8 mouse cellular contexts compared by ENCODE assay signal in genomic region chr11:101338123-101338760, GRCm38 (mm10). TPM values are rescaled to one million over a fixed set of nuclear protein-coding genes. Genes with fewer than 3 reads are reported as not detected.
A peak's percentile ranks its signal among the peaks of the same experiment; 100 is the strongest.
DNase-seq lines count a peak whose midpoint lies in the region; ATAC-seq and TF ChIP-seq lines count a peak whose summit lies in the region.

No protein-coding gene starts in this region.

- ATAC-seq in heart, embryonic 13.5 days (ENCODE audit: extremely low read depth, insufficient number of reproducible peaks, low FRiP score, low TSS enrichment): peak; percentile 75; the same call in 1 of the 2 replicates
- ATAC-seq in midbrain, embryonic 13.5 days: peak; percentile 96

- peak overlapping the region; percentile 72 for H3K27ac ChIP-seq in heart, embryonic 13.5 days (replicated peaks)
- no peak overlapping the region for H3K27ac ChIP-seq in ES-E14 (ENCODE audit: insufficient read depth, low read depth, low read length, poor library complexity, severe bottlenecking)
- peak overlapping the region; percentile 68 for H3K27ac ChIP-seq in midbrain, embryonic 13.5 days

- peak overlapping the region; percentile 68 for H3K9ac ChIP-seq in heart, embryonic 13.5 days
- H3K9ac ChIP-seq in ES-E14 (ENCODE audit: insufficient read depth, low read depth, low read length, poor library complexity, severe bottlenecking): peak overlapping the region; percentile 14; the same call in 1 of the 2 replicates
- H3K9ac ChIP-seq in midbrain, embryonic 13.5 days (replicated peaks): peak overlapping the region; percentile 56; the same call in 1 of the 2 replicates

- no peaks in the 10 kb centered on the region for H3K27me3 ChIP-seq in heart, embryonic 13.5 days (replicated peaks)
- H3K27me3 ChIP-seq in midbrain, embryonic 13.5 days: no peaks in the 10 kb centered on the region

- H3K4me2 ChIP-seq in heart, embryonic 13.5 days: peak overlapping the region; percentile 71
- peak overlapping the region; percentile 67 for H3K4me2 ChIP-seq in midbrain, embryonic 13.5 days (replicated peaks)

- peak overlapping the region; percentile 41 for H3K4me3 ChIP-seq in heart, embryonic 13.5 days
- peak overlapping the region; percentile 7 to 55 for H3K4me3 ChIP-seq in ES-E14 (ENCODE audit: insufficient read depth in 1 of 2, low read depth in 1 of 2, low read length in 2 of 2, poor library complexity in 1 of 2, severe bottlenecking in 1 of 2)
- H3K4me3 ChIP-seq in midbrain, embryonic 13.5 days (replicated peaks): peak overlapping the region; percentile 40

- intact Hi-C loops in heart, postnatal 10 days (cut with DNase I): no loop called here

- peaks cover 24% of the 10 kb centered on the region for H3K4me1 ChIP-seq in heart, embryonic 13.5 days
- H3K4me1 ChIP-seq in ES-E14 (ENCODE audit: control insufficient read depth in 2 of 2, insufficient read depth in 2 of 2, low read length in 2 of 2, poor library complexity in 1 of 2): peaks cover 2 to 22% of the 10 kb centered on the region in 2 experiments; a peak in 2 of 4 replicates
- H3K4me1 ChIP-seq in midbrain, embryonic 13.5 days (replicated peaks): peaks cover 25% of the 10 kb centered on the region

- DNase-seq in heart, postnatal 10 days: no peak
- DNase-seq in ES-E14 (ENCODE audit: low read depth, low spot score): no peak
- DNase-seq in embryo, embryonic 9.5 days (ENCODE audit: extremely low spot score): peak; percentile 71
- DNase-seq in induced T-regulatory cell, adult 2 months (ENCODE audit: low read depth): peak; percentile 47
- no peak for DNase-seq in gastrocnemius, postnatal 10 days
- DNase-seq in gastrocnemius, postnatal 4 days (ENCODE audit: low spot score in 2 of 2): no peak

- in situ Hi-C loops in ES-E14 (cut with MboI; ENCODE audit: low sequenced_read_pairs in 2 of 2, unreplicated experiment in 2 of 2): no loop called here

- H3K9me3 ChIP-seq in heart, embryonic 13.5 days: no peaks in the 10 kb centered on the region
- H3K9me3 ChIP-seq in ES-E14 (ENCODE audit: control insufficient read depth, insufficient read depth, low read depth, low read length): no peaks in the 10 kb centered on the region
- no peaks in the 10 kb centered on the region for H3K9me3 ChIP-seq in midbrain, embryonic 13.5 days

- no peaks in the 10 kb centered on the region for H3K36me3 ChIP-seq in heart, embryonic 13.5 days
- H3K36me3 ChIP-seq in ES-E14 (ENCODE audit: control insufficient read depth, insufficient read depth, low read length, poor library complexity, severe bottlenecking): no peaks in the 10 kb centered on the region
- H3K36me3 ChIP-seq in midbrain, embryonic 13.5 days: no peaks in the 10 kb centered on the region

- WGBS in heart, embryonic 13.5 days: 2% methylated on average over 9 of the region's 9 CpGs
- WGBS in midbrain, embryonic 13.5 days: 1% methylated on average over 9 of the region's 9 CpGs

TF ChIP-seq in ES-E14, 5 proteins besides CTCF, POLR2A, EP300 and RAD21:
- no peak for TF ChIP-seq HCFC1 (IDR thresholded peaks at IDR 0.05; ENCODE audit: borderline replicate concordance, insufficient read depth, low read length)
- no peak for TF ChIP-seq ZC3H11A (IDR thresholded peaks at IDR 0.05; ENCODE audit: borderline replicate concordance, low read depth, low read length)
- TF ChIP-seq MAFK (IDR thresholded peaks at IDR 0.05; ENCODE audit: insufficient read depth, low read depth, low read length): no peak
- no peak for TF ChIP-seq ZNF384 (IDR thresholded peaks at IDR 0.05; ENCODE audit: low read depth, low read length)
- no peak for TF ChIP-seq CHD2 (IDR thresholded peaks at IDR 0.05; ENCODE audit: low read depth, low read length)

RNA-seq across cellular contexts. Expression of gene Aoc3, which starts 7.8 kb away (rescaled TPM):
- polyA plus RNA-seq in heart, embryonic 13.5 days (2015; fragmentation: Nextera tagmentation; extraction: Ambion mirVana): 0.28 and 0.32 TPM in 2 replicates
- 10 to 100 TPM; 39.0 to 49.9 TPM for total RNA-seq in heart, postnatal 10 days (2021)
- 0.62 and 0.95 TPM in 2 replicates for total RNA-seq in ES-E14 (2012; rRNA removed)
- not detected in 2 replicates for polyA plus RNA-seq in midbrain, embryonic 13.5 days (2015; fragmentation: Nextera tagmentation; extraction: Ambion mirVana)
- 10 to 100 TPM; 25.2 to 31.0 TPM for total RNA-seq in gastrocnemius, postnatal 10 days (2021)
- total RNA-seq in gastrocnemius, postnatal 4 days (2021): 10 to 100 TPM; 47.2 to 49.8 TPM

RNA-seq across cellular contexts. Expression of gene Aoc2, which starts 13.4 kb away (rescaled TPM):
- polyA plus RNA-seq in heart, embryonic 13.5 days (2015; fragmentation: Nextera tagmentation; extraction: Ambion mirVana): 0.70 and 0.75 TPM in 2 replicates
- total RNA-seq in heart, postnatal 10 days (2021): 1 to 10 TPM; 2.5 to 3.1 TPM
- 4.6 and 5.0 TPM in 2 replicates for total RNA-seq in ES-E14 (2012; rRNA removed)
- polyA plus RNA-seq in midbrain, embryonic 13.5 days (2015; fragmentation: Nextera tagmentation; extraction: Ambion mirVana): 2.4 and 2.5 TPM in 2 replicates
- 1 to 10 TPM; 1.7 to 2.3 TPM for total RNA-seq in gastrocnemius, postnatal 10 days (2021)
- total RNA-seq in gastrocnemius, postnatal 4 days (2021): 1 to 10 TPM; 2.8 to 3.0 TPM

RNA-seq across cellular contexts. Expression of gene Psme3, which starts 22.2 kb away (rescaled TPM):
- polyA plus RNA-seq in heart, embryonic 13.5 days (2015; fragmentation: Nextera tagmentation; extraction: Ambion mirVana): 99.0 and 105 TPM in 2 replicates
- 10 to 100 TPM; 74.9 to 90.0 TPM for total RNA-seq in heart, postnatal 10 days (2021)
- total RNA-seq in ES-E14 (2012; rRNA removed): 40.0 and 57.0 TPM in 2 replicates
- 126 and 134 TPM in 2 replicates for polyA plus RNA-seq in midbrain, embryonic 13.5 days (2015; fragmentation: Nextera tagmentation; extraction: Ambion mirVana)
- total RNA-seq in gastrocnemius, postnatal 10 days (2021): 10 to 100 TPM; 72.4 TPM
- 10 to 100 TPM; 62.6 to 84.7 TPM for total RNA-seq in gastrocnemius, postnatal 4 days (2021)

RNA-seq across cellular contexts. Expression of gene G6pc, which starts 29.1 kb away (rescaled TPM):
- not detected in 2 replicates for polyA plus RNA-seq in heart, embryonic 13.5 days (2015; fragmentation: Nextera tagmentation; extraction: Ambion mirVana)
- not detected for total RNA-seq in heart, postnatal 10 days (2021)
- total RNA-seq in ES-E14 (2012; rRNA removed): not detected in 2 replicates
- not detected in 2 replicates for polyA plus RNA-seq in midbrain, embryonic 13.5 days (2015; fragmentation: Nextera tagmentation; extraction: Ambion mirVana)
- under 1 TPM in 1 of 2 experiments, not detected in 1; 0.14 TPM for total RNA-seq in gastrocnemius, postnatal 10 days (2021)
- under 1 TPM in 1 of 2 experiments, not detected in 1; 0.47 TPM for total RNA-seq in gastrocnemius, postnatal 4 days (2021)

RNA-seq across cellular contexts. Expression of gene Becn1, which starts 36.2 kb away (rescaled TPM):
- polyA plus RNA-seq in heart, embryonic 13.5 days (2015; fragmentation: Nextera tagmentation; extraction: Ambion mirVana): 128 and 130 TPM in 2 replicates
- total RNA-seq in heart, postnatal 10 days (2021): 100 to 1,000 TPM in 1 of 2 experiments, 10 to 100 TPM in 1; 94.3 to 109 TPM
- 80.6 and 89.2 TPM in 2 replicates for total RNA-seq in ES-E14 (2012; rRNA removed)
- 178 and 194 TPM in 2 replicates for polyA plus RNA-seq in midbrain, embryonic 13.5 days (2015; fragmentation: Nextera tagmentation; extraction: Ambion mirVana)
- 10 to 100 TPM; 74.5 to 76.9 TPM for total RNA-seq in gastrocnemius, postnatal 10 days (2021)
- total RNA-seq in gastrocnemius, postnatal 4 days (2021): 10 to 100 TPM; 82.5 to 86.9 TPM

Comparison
In these comparisons a context has a peak if more than half of its experiments do, and no peak if none do; other contexts are left out.
1. H3K9ac ChIP-seq: peak in every context shown above with its lines; median percentile 68 in heart, embryonic 13.5 days; 56 in midbrain, embryonic 13.5 days; 14 in ES-E14.
2. DNase-seq: peak in embryo, embryonic 9.5 days (single experiment) and induced T-regulatory cell, adult 2 months (single experiment); none in heart, postnatal 10 days (0 of 2), ES-E14 (single experiment), gastrocnemius, postnatal 10 days (single experiment) and gastrocnemius, postnatal 4 days (0 of 2).
3. RNA of gene Aoc3, which starts 7.8 kb away (total RNA-seq): 39.0 to 49.9 TPM in heart, postnatal 10 days, 47.2 to 49.8 TPM in gastrocnemius, postnatal 4 days and 25.2 to 31.0 TPM in gastrocnemius, postnatal 10 days; 0.62 to 0.95 TPM in ES-E14; every median in the first group is over 10 times any median in the second.
4. Peak in every context shown above with its lines, with median percentiles within 50 percentile points of each other: H3K4me3 ChIP-seq.